Mouse (Mus musculus) forebrain, postnatal 0 days (tissue): ENCODE measurements around the gene Tpsg1. TPM values are rescaled to one million over a fixed set of nuclear protein-coding genes. Genes with fewer than 3 reads are reported as not detected.

Experiments
- ATAC-seq: fragments of 200-750 bp; cut with Nextera tagmentation; 2 replicates; pipeline ENCODE4 v1.8.0; 2017; ENCODE audit warnings: mild to moderate bottlenecking, moderate library complexity
- DNase-seq: peaks from one replicate; pipeline ENCODE4 v3.0.0-alpha.2; 2015
- H3K27ac ChIP-seq: fragments of 300-500 bp; sonication (generic); 2 replicates; pipeline ENCODE4 v1.5.1; 2014; ENCODE audit warnings: low read depth, mild to moderate bottlenecking, antibody characterized with exemption, low read length, moderate library complexity, mixed read lengths
- H3K27me3 ChIP-seq: fragments of 300-500 bp; sonication (generic); 2 replicates; pipeline ENCODE4 v1.6.1; 2014; ENCODE audit warnings: mild to moderate bottlenecking, low read length, mixed read lengths; ENCODE audit not compliant: insufficient read depth
- H3K36me3 ChIP-seq: fragments of 300-500 bp; sonication (generic); 2 replicates; pipeline ENCODE4 v1.6.1; 2014; ENCODE audit warnings: mild to moderate bottlenecking, moderate library complexity; ENCODE audit not compliant: insufficient read depth
- H3K4me1 ChIP-seq: fragments of 300-500 bp; sonication (generic); 2 replicates; pipeline ENCODE4 v1.6.1; 2014; ENCODE audit warnings: antibody characterized with exemption; ENCODE audit not compliant: insufficient read depth
- H3K4me2 ChIP-seq: fragments of 300-500 bp; sonication (generic); 2 replicates; pipeline ENCODE4 v1.6.1; 2014; ENCODE audit warnings: low read depth, mild to moderate bottlenecking, moderate library complexity
- H3K4me3 ChIP-seq: fragments of 300-500 bp; sonication (generic); 2 replicates; pipeline ENCODE4 v1.5.1; 2014; ENCODE audit warnings: low read depth, low read length, mixed read lengths
- H3K9ac ChIP-seq: fragments of 300-500 bp; sonication (generic); 2 replicates; pipeline ENCODE4 v1.6.1; 2014; ENCODE audit warnings: mild to moderate bottlenecking
- H3K9me3 ChIP-seq: fragments of 300-500 bp; sonication (generic); 2 replicates; pipeline ENCODE4 v1.6.1; 2016; ENCODE audit warnings: low read length
- CTCF ChIP-seq: sonication (generic); IDR thresholded peaks from 2 replicates; pipeline ENCODE4 v1.5.1; 2016; ENCODE audit warnings: antibody characterized with exemption, control low read depth, low read depth
- WGBS: fragments of 180-500 bp; shearing (Covaris S2); extraction: QIAGEN DNeasy Blood & Tissue Kit; methylation state at CpG from one replicate; pipeline ENCODE4 v1.1.7; 2014; 5-methylcytosine and 5-hydroxymethylcytosine counted together
- polyA plus RNA-seq: library from polyadenylated mRNA; unstranded; fragments of >200 nt; fragmentation: Nextera tagmentation; extraction: Ambion mirVana; gene quantifications from 2 replicates; pipeline ENCODE4 v1.2.1, GENCODE M21; 2015
- total RNA-seq: library from RNA; depleted of rRNA; stranded (reverse); fragments of >200 nt; gene quantifications from 2 replicates; pipeline ENCODE4 v1.2.3, GENCODE M21; 2014

Gene Tpsg1
- total and polyA plus RNA-seq, 2 experiments from 2014 or later = 0.92 TPM; not detected in 1

DNA sequence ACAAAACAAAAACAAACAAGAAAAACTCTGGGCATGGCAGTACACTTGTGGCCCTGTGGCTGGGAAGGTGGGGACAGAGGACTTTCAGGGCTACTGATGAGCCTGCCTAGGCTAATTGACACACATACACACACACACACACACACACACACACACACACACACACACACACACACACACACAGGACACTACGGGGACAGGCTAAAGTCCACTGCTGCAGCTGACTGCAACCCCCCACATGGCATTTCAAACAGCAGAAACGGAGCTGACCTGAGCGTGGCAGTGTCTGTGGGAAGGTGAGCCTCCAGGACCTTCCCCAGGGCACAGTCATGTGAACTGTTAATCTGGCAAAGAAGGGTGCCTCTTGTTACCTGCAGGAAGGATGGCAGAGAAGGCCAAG lies 27.6 kb upstream of the Tpsg1 start:
- H3K9me3 ChIP-seq = no peaks in the 10 kb centered on the region
- H3K4me3 ChIP-seq = no peak overlapping the region
- H3K9ac ChIP-seq = no peak overlapping the region
- WGBS = 67% methylated on average over 3 of the region's 3 CpGs
- no peaks in the 10 kb centered on the region for H3K27me3 ChIP-seq
- H3K4me1 ChIP-seq = no peaks in the 10 kb centered on the region
- no peak overlapping the region for H3K27ac ChIP-seq
- ATAC-seq (no peak), DNase-seq (no peak)
- no peak overlapping the region for H3K4me2 ChIP-seq
- no peaks in the 10 kb centered on the region for H3K36me3 ChIP-seq
- TF ChIP-seq CTCF = no peak

DNA sequence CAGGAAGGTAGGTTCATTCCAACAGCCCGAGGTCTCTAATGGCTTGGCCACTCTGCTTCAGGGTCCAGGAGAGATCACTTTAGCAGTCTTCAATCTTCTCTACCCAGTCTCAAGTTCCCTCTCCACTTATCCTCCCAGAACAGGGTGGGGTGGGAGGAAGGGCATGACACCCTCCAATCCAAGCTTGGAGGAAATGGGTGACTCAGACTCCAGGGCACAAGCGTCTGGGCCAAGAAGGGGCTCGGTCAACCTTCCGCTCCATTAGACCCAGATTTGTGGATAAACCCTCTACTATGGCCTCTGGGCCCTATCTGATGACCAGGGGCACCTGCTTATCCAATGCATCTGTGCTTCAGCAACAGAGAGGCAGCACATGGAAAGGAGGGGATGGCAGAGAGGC lies 23.6 kb upstream of the Tpsg1 start, which contains the start of gene Tpsab1:
Gene Tpsab1 (minus strand): TSS at position 101 of the 400 bp plus-strand sequence.
- H3K9ac ChIP-seq = no peak within 1 kb of the TSS
- no peak for DNase-seq
- H3K4me2 ChIP-seq = no peak within 1 kb of the TSS
- no peaks in the 10 kb centered on the region for H3K27me3 ChIP-seq
- H3K27ac ChIP-seq = no peak within 1 kb of the TSS
- WGBS = 84% methylated on average over 4 of the region's 4 CpGs
- H3K4me1 ChIP-seq = no peaks in the 10 kb centered on the region
- no peak for TF ChIP-seq CTCF
- H3K4me3 ChIP-seq = no peak within 1 kb of the TSS
- H3K36me3 ChIP-seq = no peaks in the 10 kb centered on the region
- ATAC-seq = no peak
- H3K9me3 ChIP-seq = no peaks in the 10 kb centered on the region

DNA sequence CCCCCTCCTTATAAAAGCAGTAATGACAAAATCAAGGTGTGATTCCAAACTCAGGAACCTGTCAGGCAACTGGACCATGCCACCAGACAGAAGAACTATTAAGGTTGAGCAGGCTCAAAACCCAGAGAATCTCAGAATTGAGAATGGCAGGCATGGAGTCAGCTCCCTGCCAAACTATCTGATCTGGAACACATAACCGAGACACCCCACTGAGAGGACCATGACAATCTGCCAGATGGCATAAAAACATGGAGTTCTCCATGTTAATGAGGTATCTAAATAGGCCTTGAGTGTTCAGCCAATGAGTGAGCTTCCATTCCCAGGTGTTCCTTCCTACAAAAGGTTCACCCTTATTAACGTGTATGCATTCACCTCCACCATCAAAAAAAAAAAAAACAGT lies 7.8 kb upstream of the Tpsg1 start:
- TF ChIP-seq CTCF = no peak
- DNase-seq = no peak

DNA sequence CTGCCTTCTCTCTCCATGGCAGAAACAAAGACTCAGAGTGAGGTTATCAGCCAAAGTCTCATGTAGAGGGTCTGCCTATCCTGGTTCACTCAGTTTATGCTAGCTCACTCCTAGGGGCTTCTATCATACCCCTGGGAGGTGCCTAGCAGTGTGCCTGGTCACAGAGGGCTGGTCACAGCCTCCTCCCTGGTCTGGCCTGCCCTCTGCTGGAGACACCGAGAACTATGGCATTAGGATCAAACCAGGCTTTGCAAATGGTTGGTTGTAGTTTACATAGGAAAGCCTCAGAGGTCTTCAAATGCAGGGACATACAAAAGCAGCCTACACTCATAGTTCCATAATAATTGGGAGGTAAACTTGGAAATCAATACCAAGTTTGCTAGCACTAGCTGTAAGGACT lies 5.3 kb upstream of the Tpsg1 start:
- no peak overlapping the region for H3K4me3 ChIP-seq
- WGBS = 3% methylated on average over 1 of the region's 1 CpGs
- H3K9ac ChIP-seq = no peak overlapping the region
- H3K4me1 ChIP-seq = no peaks in the 10 kb centered on the region
- TF ChIP-seq CTCF = peak; percentile 70
- H3K27me3 ChIP-seq = no peaks in the 10 kb centered on the region
- ATAC-seq = no peak
- H3K9me3 ChIP-seq = no peaks in the 10 kb centered on the region
- H3K27ac ChIP-seq = no peak overlapping the region
- H3K4me2 ChIP-seq = no peak overlapping the region
- H3K36me3 ChIP-seq = no peaks in the 10 kb centered on the region
- DNase-seq = peak; percentile 9

More for the DNA sequence above, 7.8 kb upstream of the Tpsg1 start:
- 57% methylated on average over 2 of the region's 2 CpGs for WGBS
- H3K4me1 ChIP-seq = no peaks in the 10 kb centered on the region
- no peak overlapping the region for H3K4me2 ChIP-seq
- H3K36me3 ChIP-seq = no peaks in the 10 kb centered on the region
- no peak overlapping the region for H3K9ac ChIP-seq
- no peak overlapping the region for H3K27ac ChIP-seq
- H3K4me3 ChIP-seq = no peak overlapping the region
- no peaks in the 10 kb centered on the region for H3K27me3 ChIP-seq
- ATAC-seq = no peak
- no peaks in the 10 kb centered on the region for H3K9me3 ChIP-seq

DNA sequence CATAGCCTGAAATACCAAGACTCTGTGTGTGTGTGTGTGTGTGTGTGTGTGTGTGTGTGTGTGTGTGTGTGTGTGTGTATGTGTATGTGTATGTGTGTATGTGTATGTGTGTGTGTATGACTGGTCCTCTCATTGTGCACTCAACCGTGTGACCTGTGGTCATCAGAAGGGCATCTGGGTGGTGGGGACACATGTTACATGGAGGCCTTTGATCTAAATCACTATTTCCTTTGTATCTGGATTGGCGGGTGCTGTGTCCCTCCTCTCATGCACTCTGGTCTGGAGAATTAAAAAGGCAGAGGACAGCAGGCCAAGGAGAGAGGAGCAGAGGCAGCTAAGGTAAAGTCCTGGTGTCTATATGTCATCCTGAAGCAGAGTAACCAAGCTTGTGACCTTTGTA lies 3.1 kb upstream of the Tpsg1 start, which contains the start of gene Tpsb2:
Gene Tpsb2 (plus strand): TSS at position 301 of the 400 bp plus-strand sequence.
- no peak for ATAC-seq
- Histone ChIP-seq H3K4me1 (no peaks in the 10 kb centered on the region), H3K4me3 (no peak within 1 kb of the TSS), H3K9me3 (no peaks in the 10 kb centered on the region), H3K27me3 (no peaks in the 10 kb centered on the region), H3K27ac (no peak within 1 kb of the TSS), H3K4me2 (no peak within 1 kb of the TSS), H3K9ac (no peak within 1 kb of the TSS), H3K36me3 (no peaks in the 10 kb centered on the region)
- 76% methylated on average over 2 of the region's 2 CpGs for WGBS
- no peak for DNase-seq
- no peak for TF ChIP-seq CTCF

DNA sequence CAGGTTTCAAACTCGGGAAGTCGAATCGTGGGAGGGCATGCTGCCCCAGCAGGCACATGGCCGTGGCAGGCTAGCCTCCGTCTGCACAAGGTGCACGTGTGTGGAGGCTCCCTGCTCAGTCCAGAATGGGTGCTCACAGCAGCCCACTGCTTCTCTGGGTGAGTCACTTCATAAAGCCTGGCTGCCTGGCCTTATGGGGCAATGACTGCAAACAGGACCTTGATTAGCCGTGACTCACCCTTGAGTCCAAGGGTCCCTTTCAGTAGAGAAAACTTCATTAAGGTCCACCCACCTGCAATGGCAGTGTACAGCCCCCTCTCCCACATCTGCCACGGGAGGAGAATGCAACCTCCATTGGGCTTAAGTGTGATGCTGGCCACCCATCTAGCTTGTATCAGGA lies 3.4 kb downstream of the Tpsg1 start:
- TF ChIP-seq CTCF = no peak
- ATAC-seq = no peak
- Histone ChIP-seq H3K4me1 (no peaks in the 10 kb centered on the region), H3K4me3 (no peak overlapping the region), H3K9ac (no peak overlapping the region), H3K27me3 (no peaks in the 10 kb centered on the region), H3K4me2 (no peak overlapping the region), H3K27ac (no peak overlapping the region), H3K9me3 (no peaks in the 10 kb centered on the region), H3K36me3 (peaks cover 21% of the 10 kb centered on the region; the same call in 1 of the 2 replicates)
- 76% methylated on average over 8 of the region's 8 CpGs for WGBS
- DNase-seq = no peak

DNA sequence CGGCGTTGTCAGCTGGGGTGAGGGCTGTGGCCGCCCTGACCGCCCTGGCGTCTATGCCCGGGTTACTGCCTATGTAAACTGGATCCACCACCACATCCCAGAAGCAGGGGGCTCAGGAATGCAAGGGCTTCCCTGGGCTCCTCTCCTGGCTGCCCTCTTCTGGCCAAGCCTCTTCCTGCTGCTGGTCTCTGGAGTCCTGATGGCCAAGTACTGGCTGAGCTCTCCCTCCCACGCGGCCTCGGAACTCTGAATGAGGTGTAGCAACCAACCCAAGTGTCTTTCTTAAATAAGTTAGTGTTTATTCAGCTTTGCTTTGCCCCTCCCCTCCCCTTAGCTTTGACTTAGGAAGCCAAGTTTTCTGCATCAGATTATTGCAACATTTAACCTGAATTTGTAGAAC lies 4.9 kb downstream of the Tpsg1 start:
- H3K36me3 ChIP-seq = peaks cover 25% of the 10 kb centered on the region; the same call in 1 of the 2 replicates
- H3K4me2 ChIP-seq = no peak overlapping the region
- no peak overlapping the region for H3K4me3 ChIP-seq
- TF ChIP-seq CTCF = peak; percentile 58
- 46% methylated on average over 9 of the region's 9 CpGs for WGBS
- H3K9me3 ChIP-seq = no peaks in the 10 kb centered on the region
- H3K27me3 ChIP-seq = no peaks in the 10 kb centered on the region
- H3K4me1 ChIP-seq = no peaks in the 10 kb centered on the region
- DNase-seq = peak; percentile 12
- H3K9ac ChIP-seq = no peak overlapping the region
- 0 out of 2 replicates have a peak, but pooled peaks have one; percentile 47 for ATAC-seq
- H3K27ac ChIP-seq = no peak overlapping the region

DNA sequence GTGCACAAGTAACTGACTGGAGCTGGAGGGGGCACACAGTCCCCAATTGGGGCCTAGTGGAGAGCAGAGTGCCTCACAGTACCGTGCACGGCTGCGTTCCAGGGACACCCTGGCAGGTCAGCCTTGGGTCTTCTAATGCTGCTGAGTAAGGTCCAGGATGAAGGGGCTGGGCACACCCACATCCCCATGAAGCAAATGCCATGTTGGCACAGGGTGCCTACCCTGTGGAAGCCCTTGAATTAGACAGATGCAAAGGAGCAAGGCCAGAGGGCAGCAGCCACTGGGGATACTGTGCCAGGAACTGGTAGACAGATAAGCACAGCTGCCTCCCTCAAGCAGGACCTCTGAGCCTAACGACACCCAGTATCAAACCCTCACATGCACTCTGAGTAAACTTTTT lies 25.5 kb downstream of the Tpsg1 start:
- Histone ChIP-seq H3K27me3 (no peaks in the 10 kb centered on the region), H3K9ac (no peak overlapping the region), H3K4me3 (no peak overlapping the region), H3K9me3 (no peaks in the 10 kb centered on the region), H3K4me1 (no peaks in the 10 kb centered on the region), H3K27ac (no peak overlapping the region), H3K36me3 (peaks cover 30% of the 10 kb centered on the region), H3K4me2 (no peak overlapping the region)
- no peak for ATAC-seq
- no peak for TF ChIP-seq CTCF
- 88% methylated on average over 4 of the region's 4 CpGs for WGBS
- no peak for DNase-seq
